Mouse (Mus musculus): Measurements from ENCODE around the gene Fnbp1l.

Gene Fnbp1l

GRCm38 (mm10) chr3:122528477-122528876 lies 91.0 kb downstream of the Fnbp1l start:
- DNase-seq (ENCODE audit: low read depth) = no peak

- no peak for DNase-seq (ENCODE audit: low read depth)
These were observed 98.2 kb downstream of the Fnbp1l start for GRCm38 (mm10) chr3:122521294-122521693.

GRCm38 (mm10) chr3:122520875-122521274 lies 98.6 kb downstream of the Fnbp1l start:
- no peak for DNase-seq (ENCODE audit: low read depth)

DNA sequence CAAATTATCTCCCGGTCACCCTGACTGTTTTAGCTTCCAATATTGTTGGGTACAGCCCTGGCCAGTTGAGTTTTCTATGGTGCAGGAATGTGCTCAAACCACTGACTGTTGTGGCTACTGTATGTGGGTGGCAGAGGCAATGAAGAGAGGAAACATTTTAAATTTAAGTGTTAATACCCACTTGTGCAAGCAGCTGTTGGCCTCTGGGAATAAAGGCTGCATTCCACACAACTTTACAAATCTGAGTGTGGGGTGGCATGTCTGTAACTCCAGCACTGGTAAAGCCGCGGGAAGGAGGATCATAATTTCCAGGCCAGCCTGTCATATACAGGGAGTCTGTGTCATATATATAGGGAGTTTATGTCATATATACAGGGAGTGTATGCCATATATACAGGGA lies 99.2 kb downstream of the Fnbp1l start:
- DNase-seq (ENCODE audit: low read depth) = no peak

DNA sequence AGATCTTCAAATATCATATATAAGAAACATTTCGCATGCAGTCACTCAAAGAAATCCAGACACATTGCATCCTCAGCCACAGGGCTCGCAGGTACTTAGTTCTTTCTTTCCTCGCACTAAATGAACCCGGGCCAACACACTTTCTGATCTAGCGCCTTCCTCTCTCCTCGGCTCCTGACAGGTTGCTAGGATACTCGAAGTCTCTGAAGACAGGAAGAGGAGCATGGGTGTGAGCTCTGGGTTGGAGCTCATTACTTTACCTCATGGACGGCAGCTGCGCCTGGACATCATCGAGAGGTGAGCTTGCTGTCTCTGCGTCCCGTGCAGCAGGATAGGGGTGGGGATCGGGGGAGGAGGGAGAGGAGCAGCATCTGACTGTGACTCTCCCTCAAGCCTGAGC lies 100.4 kb downstream of the Fnbp1l start:
- no peak for DNase-seq (ENCODE audit: low read depth)

GRCm38 (mm10) chr3:122518231-122518736 lies 101.2 kb downstream of the Fnbp1l start:
- no peak for DNase-seq (ENCODE audit: low read depth)

DNA sequence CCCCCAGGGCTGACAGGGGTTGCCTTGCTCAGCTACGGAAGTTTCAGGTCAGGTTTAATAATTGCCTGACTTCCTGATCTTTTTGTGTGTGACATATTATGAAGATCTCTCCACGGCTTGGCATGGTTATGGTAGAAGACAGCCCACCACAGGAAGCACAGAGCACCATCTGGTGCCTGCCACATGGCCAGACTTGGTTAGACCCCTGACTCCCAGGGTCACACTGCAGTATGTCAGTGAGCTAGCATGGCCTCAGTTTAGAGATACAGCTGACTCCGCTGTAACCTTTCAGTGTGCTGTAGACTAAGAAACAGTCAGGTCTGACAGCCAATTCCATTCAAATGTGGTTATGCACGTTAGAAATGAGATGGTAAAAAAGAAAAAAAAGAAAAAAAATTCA lies 101.8 kb downstream of the Fnbp1l start:
- no peak for DNase-seq (ENCODE audit: low read depth)

- DNase-seq (ENCODE audit: low read depth) = no peak
These were observed 103.2 kb downstream of the Fnbp1l start for GRCm38 (mm10) chr3:122516327-122516695.

DNA sequence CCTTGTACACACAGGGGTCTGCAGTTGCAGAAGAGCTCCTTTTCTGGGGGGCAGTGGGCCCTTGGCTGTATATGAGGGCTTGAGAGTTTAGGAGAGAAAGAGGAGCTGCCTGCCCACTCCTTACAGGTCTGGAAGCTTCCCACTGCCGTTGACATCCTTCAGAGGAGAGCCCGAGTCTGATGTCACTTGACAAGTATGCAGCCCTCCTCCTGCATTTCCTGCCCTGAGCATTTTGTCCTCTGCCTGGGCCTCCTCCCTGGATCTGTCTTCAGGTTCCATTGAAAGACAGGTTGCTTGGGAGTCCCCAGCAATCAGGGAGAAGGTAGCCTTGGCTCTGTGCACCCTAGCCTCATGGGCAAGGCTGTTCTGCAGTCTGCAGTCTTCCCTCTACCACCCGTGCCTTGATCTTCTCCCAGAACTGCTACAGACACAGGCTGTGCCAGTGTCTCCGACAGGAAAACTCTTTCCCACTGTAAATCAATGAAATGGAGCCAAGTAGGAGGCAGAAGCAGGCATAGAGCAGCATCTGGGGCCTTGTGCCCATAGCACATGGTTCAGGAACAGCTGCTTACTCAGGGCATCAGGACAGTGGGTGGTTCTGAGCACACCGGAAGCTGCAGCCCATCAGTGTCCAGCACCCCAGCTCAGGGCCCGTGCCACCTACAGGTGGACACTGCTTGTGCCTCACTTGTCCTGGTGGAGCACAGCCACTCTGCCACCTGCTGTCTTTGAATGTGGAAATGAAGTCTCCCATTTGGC lies 103.8 kb downstream of the Fnbp1l start:
- DNase-seq (ENCODE audit: low read depth) = no peak

DNA sequence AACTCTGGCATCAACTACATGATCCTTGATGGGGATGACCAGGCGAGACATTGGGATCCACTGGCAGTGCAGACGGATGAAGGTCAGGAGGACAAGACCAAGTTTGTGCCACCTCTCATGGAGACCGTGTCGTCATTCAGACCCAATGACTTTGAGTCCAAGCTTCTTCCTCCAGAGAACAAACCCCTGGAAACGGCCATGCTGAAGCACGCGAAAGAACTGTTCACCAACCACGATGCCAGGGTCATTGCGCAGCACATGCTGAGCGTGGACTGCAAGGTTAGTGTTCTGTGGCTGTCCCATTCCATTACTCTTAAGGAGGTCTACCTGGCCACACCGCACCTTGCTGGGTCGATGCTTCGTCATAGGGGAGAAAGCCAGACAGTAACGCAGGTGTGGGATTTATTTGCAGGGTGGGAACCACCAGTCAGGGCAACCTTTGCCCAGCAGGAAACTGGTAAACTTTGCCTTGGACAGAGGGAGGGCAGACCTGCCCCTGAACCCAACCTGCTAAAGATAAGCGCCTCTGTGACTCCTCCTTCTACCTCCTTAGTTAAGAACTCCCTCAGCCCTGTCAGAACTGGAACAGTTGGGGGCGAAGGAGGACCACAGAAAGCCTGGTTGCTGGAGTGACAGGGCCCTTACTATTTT lies 106.7 kb downstream of the Fnbp1l start:
- no peak for DNase-seq (ENCODE audit: low read depth)

GRCm38 (mm10) chr3:122511721-122512619 lies 107.5 kb downstream of the Fnbp1l start:
- no peak for DNase-seq (ENCODE audit: low read depth)

DNA sequence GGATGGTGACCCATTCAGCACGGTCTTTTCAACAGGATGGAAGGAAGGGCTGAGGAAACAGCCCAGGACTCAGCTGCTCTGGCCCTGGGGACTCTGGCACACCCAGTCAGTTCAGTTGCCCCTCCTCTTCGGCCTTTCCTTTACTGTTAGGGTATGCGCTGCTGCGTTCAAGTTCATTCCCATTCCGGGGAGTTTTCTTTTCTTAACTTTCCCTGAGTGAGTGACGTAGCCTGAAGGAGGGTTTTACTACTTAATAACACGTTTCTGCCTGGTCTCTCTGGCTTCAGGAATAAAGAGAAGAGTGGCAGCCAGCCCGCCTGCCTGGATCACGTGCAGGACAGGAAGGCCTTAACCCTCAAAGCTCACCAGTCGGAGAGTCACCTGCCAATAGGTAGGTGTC lies 108.6 kb downstream of the Fnbp1l start:
- DNase-seq (ENCODE audit: low read depth) = no peak

DNA sequence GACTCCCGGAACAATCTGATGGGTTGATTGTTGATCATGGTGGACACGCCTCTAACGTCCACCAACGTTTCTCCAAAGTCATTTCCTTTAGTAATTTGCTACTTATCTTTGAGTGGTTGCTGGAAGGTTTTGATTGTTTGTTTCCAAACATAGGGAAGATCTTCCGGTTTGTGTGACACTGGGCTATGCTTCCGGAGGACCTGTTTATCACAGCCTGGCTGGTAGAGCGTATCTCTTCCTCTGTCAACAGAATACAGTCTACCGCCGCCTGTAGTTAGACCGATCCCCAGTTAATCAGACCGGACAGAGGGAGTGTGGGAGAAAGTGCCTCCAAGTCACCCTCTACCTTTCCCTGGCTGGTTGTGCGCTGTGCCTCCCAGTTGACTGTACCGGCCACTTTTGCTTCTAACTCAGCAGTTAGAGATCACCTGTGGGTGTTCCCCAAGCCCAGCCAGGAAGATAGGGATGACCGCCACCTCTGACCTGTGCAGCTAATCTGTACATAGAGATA lies 109.2 kb downstream of the Fnbp1l start:
- DNase-seq (ENCODE audit: low read depth) = no peak

- DNase-seq (ENCODE audit: low read depth) = no peak
These were observed 109.8 kb downstream of the Fnbp1l start for GRCm38 (mm10) chr3:122509534-122510239.

- DNase-seq (ENCODE audit: low read depth) = peak; percentile 10
These were observed 110.4 kb downstream of the Fnbp1l start for GRCm38 (mm10) chr3:122509084-122509483.

DNA sequence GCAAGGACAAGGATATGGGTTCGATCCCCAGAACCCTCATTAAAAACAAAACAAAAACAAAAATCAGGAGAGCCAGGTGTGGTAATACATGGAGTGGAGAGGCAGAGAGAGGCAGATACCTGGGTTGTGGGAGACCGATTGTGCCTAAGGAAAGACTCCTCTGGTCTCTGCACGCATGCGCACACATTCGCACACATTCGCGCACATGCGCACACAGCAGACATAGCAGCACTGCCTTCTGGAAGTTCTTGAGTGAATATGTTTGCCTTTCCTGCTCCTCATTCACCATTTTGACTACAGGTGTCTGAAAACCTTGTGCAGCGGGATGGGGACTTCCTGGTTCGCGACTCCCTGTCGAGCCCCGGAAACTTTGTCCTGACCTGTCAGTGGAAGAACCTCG lies 111.7 kb downstream of the Fnbp1l start:
- DNase-seq (ENCODE audit: low read depth) = no peak

GRCm38 (mm10) chr3:122506343-122506916 lies 113.1 kb downstream of the Fnbp1l start:
- DNase-seq (ENCODE audit: low read depth) = no peak

GRCm38 (mm10) chr3:122500929-122501328 lies 118.6 kb downstream of the Fnbp1l start:
- no peak for DNase-seq (ENCODE audit: low read depth)

GRCm38 (mm10) chr3:122499647-122500046 lies 119.9 kb downstream of the Fnbp1l start:
- DNase-seq (ENCODE audit: low read depth) = no peak

DNA sequence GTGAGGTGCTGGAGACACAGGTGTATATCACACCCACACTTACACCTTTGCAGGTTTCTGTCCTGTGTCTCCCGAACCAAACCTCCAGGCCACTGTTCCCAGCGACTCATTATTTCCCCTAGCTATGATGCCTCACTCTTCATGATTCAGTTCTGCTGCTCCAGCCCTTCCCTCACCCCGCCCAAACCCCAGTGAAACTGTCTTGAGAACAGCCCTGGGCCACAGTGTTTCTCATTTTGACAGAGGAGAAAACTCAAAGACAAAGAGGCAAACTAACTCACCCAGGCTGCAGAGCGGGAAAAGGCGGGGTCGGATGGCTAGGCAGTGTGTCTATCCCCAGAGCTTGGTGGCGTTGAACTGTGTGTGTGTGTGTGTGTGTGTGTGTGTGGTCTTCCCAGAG lies 121.0 kb downstream of the Fnbp1l start:
- DNase-seq (ENCODE audit: low read depth) = no peak

DNA sequence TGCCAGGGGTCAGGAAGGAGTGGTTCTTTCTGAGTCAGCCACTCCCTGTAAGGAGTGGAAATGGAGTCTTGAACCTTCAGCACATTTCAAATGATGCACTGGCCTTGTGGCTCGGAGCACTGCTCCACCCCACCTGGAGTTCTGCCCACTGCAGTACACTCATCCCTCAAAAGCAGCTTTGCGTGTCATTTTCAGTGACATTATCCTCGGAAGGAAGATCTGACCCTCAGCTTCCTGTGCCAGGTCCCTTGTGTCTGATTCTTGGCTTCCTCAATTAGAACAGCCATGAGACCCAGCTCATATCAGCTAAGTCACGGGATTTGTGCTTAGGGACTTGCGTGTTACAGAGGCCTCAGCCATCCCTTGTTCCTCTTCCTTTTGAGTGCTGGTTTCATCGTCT lies 121.6 kb downstream of the Fnbp1l start:
- DNase-seq (ENCODE audit: low read depth) = no peak
